Mouse (Mus musculus) G1E-ER4 (cell line): ENCODE results near the gene Rad51b. TPM values are rescaled to one million over a fixed set of nuclear protein-coding genes. Genes with fewer than 3 reads are reported as not detected.

ENCODE experiments used
- GATA1 ChIP-seq: IDR thresholded peaks from one replicate; pipeline ENCODE4 v1.8.0; 2012; ENCODE audit warnings: low read length, inconsistent platforms
- polyA plus RNA-seq: library from polyadenylated mRNA; stranded (reverse); fragments of >175 nt; gene quantifications from 2 replicates; pipeline ENCODE4 v1.2.3, GENCODE M21; 2012

The Rad51b gene
- polyA plus RNA-seq, 1 experiment, result 0.42 TPM

GRCm38 (mm10) chr12:79663893-79664574, 367.0 kb downstream of the Rad51b start:
- TF ChIP-seq GATA1, result no peak

GRCm38 (mm10) chr12:79674846-79675439, 377.9 kb downstream of the Rad51b start:
- TF ChIP-seq GATA1, result no peak

GRCm38 (mm10) chr12:79675440-79676176, 378.5 kb downstream of the Rad51b start:
- TF ChIP-seq GATA1, result no peak

- no peak for TF ChIP-seq GATA1
These were observed 379.2 kb downstream of the Rad51b start for GRCm38 (mm10) chr12:79676251-79676650.

- no peak for TF ChIP-seq GATA1
These were observed 379.8 kb downstream of the Rad51b start for GRCm38 (mm10) chr12:79676896-79677295.

- no peak for TF ChIP-seq GATA1
These were observed 382.3 kb downstream of the Rad51b start for GRCm38 (mm10) chr12:79679251-79679901.

DNA sequence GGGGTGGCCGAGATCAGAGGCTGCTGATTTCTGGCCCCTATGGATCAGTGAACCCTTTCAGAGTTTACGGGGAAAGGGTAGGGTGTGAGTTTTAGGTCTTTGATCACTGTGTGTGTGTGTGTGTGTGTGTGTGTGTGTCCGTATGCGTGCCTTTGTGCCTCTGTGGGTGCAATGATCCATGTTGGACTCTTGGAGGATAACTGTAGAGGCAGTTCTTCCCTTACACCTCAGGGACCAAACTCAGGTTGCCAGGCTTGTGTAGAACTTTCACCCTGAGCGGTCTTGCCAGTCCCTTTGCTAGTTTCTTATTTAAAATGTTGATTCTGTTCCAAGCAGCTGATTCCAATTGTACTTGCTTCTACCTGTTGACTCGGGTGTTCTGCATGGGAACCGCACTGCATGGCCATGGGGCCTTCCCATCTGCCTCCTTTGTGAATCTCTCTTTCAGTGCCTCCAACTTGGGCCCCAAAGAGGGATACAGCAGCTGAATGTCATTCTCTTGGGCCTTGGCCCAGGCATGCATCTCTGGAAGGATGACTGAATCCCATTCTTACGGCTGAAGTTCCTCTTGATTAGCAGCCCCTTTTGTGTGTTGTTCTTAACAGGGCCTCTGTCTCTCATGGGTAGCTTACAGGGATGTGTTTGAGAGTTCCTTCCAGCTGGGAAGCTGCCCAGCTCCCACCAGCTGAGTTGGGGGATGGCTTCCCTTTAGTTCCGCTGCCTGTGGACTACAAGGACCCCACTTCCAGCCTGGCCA, 383.0 kb downstream of the Rad51b start:
- TF ChIP-seq GATA1, result no peak

DNA sequence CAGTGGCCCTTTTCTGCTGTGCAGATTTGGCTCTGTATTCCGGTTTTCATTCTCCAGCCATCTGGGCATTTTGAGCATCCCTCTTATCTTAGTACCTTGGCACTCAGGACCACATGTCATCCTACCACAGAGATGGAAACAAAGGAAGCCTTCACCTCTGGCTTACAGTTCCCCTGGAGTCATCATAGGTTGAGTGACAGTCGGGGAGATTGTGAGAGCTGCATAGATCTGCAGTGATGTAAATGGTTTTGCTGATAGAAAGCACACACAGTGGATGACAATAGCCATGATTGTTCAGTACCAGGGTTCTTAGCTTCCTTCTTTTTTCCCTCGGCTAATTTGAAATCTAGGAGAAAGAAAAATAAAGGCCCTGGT, 383.6 kb downstream of the Rad51b start:
- no peak for TF ChIP-seq GATA1

DNA sequence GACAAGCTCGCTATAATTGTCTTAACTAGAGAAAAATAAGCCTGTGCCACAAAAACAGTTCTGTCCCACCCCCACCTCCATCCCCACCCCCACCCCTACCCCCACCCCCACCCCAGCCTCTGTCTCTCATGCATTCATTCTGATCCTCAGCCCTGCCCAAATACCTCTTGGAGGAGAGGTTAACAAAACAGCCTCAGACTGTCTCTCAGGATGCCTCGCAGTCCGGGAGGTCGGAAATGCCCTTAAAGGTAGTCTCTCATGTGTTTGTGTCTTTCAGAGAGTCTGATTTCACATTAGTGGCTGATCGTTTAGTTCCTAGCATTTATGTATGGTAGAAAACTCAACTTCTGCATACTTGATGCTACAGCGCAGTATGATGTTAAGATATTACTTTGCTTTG, 384.5 kb downstream of the Rad51b start:
- TF ChIP-seq GATA1, result no peak

- no peak for TF ChIP-seq GATA1
These were observed 386.3 kb downstream of the Rad51b start for GRCm38 (mm10) chr12:79683350-79683749.

- no peak for TF ChIP-seq GATA1
These were observed 386.7 kb downstream of the Rad51b start for GRCm38 (mm10) chr12:79683759-79684158.

- no peak for TF ChIP-seq GATA1
These were observed 387.3 kb downstream of the Rad51b start for GRCm38 (mm10) chr12:79684338-79684737.

- no peak for TF ChIP-seq GATA1
These were observed 389.7 kb downstream of the Rad51b start for GRCm38 (mm10) chr12:79686594-79687325.

DNA sequence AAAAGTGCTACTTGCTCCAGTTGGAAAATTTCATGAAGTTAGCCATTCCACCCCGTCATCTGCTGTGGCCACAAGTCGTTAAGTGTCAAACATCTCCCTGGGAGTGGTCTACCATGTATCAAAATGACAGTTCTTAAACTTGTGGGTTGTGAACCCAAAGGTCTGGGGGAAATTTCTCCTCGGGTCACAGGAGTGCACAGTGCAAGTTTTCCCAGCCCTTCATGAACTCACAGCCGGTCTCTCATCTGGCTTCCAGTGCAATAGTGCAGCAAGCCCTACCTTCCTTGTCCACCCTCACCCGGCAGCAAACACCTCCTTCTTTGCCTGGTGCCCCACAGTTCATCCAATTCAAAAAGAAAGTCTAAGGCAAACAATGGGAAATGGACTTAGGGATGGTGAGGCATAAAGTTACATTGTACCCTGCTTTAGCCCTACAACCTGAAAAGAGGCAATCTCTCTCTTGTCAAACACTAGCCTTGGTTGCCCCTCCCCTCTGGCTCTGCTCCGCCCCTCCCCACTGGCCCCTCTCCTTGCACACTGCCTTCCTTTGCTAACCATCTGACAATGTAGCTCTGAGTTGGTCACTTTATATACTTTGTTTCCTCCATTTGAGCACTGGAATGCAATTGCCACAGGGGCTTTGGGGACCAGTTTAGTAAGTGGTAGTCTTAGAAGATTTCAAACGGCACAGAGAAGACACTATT, 390.8 kb downstream of the Rad51b start:
- TF ChIP-seq GATA1, result no peak
